Mouse (Mus musculus): Measurements from ENCODE around the gene Rplp2. TPM values are rescaled to one million over a fixed set of nuclear protein-coding genes. Genes with fewer than 3 reads are reported as not detected.

Rplp2 gene
- polyA plus RNA-seq, 1 experiment from 2014 or later, result 1,010 TPM

GRCm38 (mm10) chr7:141468164-141468521 lies 21.0 kb downstream of the Rplp2 start:
- peak; percentile 36 for DNase-seq (ENCODE audit: low spot score)
- H3K27ac ChIP-seq, result peak overlapping the region; percentile 93
- H3K27me3 ChIP-seq (ENCODE audit: insufficient read depth, poor library complexity, severe bottlenecking), result peaks cover 40% of the 10 kb centered on the region
- WGBS, result 25% methylated on average over 5 of the region's 5 CpGs
- H3K9me3 ChIP-seq, result no peaks in the 10 kb centered on the region
- H3K36me3 ChIP-seq, result peaks cover 39% of the 10 kb centered on the region
- peaks cover 68% of the 10 kb centered on the region for H3K4me1 ChIP-seq (replicated peaks)
- H3K4me3 ChIP-seq, result peak overlapping the region; percentile 80

GRCm38 (mm10) chr7:141468522-141469211 lies 21.5 kb downstream of the Rplp2 start:
- Histone ChIP-seq H3K4me1 (replicated peaks) (peaks cover 68% of the 10 kb centered on the region), H3K4me3 (peak overlapping the region; percentile 80), H3K36me3 (peaks cover 39% of the 10 kb centered on the region), H3K27ac (peak overlapping the region; percentile 93), H3K9me3 (no peaks in the 10 kb centered on the region), H3K27me3 (ENCODE audit: insufficient read depth, poor library complexity, severe bottlenecking) (peaks cover 35% of the 10 kb centered on the region)
- 22% methylated on average over 8 of the region's 8 CpGs for WGBS
- peak; percentile 75 for DNase-seq (ENCODE audit: low spot score)

GRCm38 (mm10) chr7:141469352-141469751 lies 22.2 kb downstream of the Rplp2 start:
- H3K27ac ChIP-seq, result peak overlapping the region; percentile 93
- no peaks in the 10 kb centered on the region for H3K9me3 ChIP-seq
- DNase-seq (ENCODE audit: low spot score), result no peak
- H3K36me3 ChIP-seq, result peaks cover 39% of the 10 kb centered on the region
- H3K4me1 ChIP-seq (replicated peaks), result peaks cover 70% of the 10 kb centered on the region
- WGBS, result 76% methylated on average over 6 of the region's 6 CpGs
- peaks cover 28% of the 10 kb centered on the region for H3K27me3 ChIP-seq (ENCODE audit: insufficient read depth, poor library complexity, severe bottlenecking)
- H3K4me3 ChIP-seq, result peak overlapping the region; percentile 80

- Histone ChIP-seq H3K4me1 (replicated peaks) (peaks cover 65% of the 10 kb centered on the region), H3K27ac (peak overlapping the region; percentile 93; the same call in 1 of the 2 replicates), H3K36me3 (peaks cover 39% of the 10 kb centered on the region), H3K4me3 (peak overlapping the region; percentile 80; the same call in 1 of the 2 replicates), H3K27me3 (ENCODE audit: insufficient read depth, poor library complexity, severe bottlenecking) (peaks cover 21% of the 10 kb centered on the region), H3K9me3 (no peaks in the 10 kb centered on the region)
- DNase-seq (ENCODE audit: low spot score), result no peak
- WGBS, result 90% methylated on average over 18 of the region's 18 CpGs
Observed at GRCm38 (mm10) chr7:141469901-141470636, 22.9 kb downstream of the Rplp2 start.

GRCm38 (mm10) chr7:141470637-141470944 lies 23.4 kb downstream of the Rplp2 start:
- H3K27ac ChIP-seq, result no peak overlapping the region
- no peaks in the 10 kb centered on the region for H3K9me3 ChIP-seq
- peaks cover 17% of the 10 kb centered on the region for H3K27me3 ChIP-seq (ENCODE audit: insufficient read depth, poor library complexity, severe bottlenecking)
- DNase-seq (ENCODE audit: low spot score), result no peak
- peaks cover 39% of the 10 kb centered on the region for H3K36me3 ChIP-seq
- H3K4me3 ChIP-seq, result no peak overlapping the region
- peaks cover 65% of the 10 kb centered on the region for H3K4me1 ChIP-seq (replicated peaks)
- WGBS, result 96% methylated on average over 10 of the region's 10 CpGs

GRCm38 (mm10) chr7:141471236-141471635 lies 24.1 kb downstream of the Rplp2 start:
- H3K36me3 ChIP-seq, result peaks cover 39% of the 10 kb centered on the region
- no peaks in the 10 kb centered on the region for H3K9me3 ChIP-seq
- H3K27ac ChIP-seq, result no peak overlapping the region
- H3K4me1 ChIP-seq (replicated peaks), result peaks cover 67% of the 10 kb centered on the region
- no peak overlapping the region for H3K4me3 ChIP-seq
- 91% methylated on average over 1 of the region's 1 CpGs for WGBS
- peaks cover 17% of the 10 kb centered on the region for H3K27me3 ChIP-seq (ENCODE audit: insufficient read depth, poor library complexity, severe bottlenecking)
- no peak for DNase-seq (ENCODE audit: low spot score)

- Histone ChIP-seq H3K9me3 (no peaks in the 10 kb centered on the region), H3K27me3 (ENCODE audit: insufficient read depth, poor library complexity, severe bottlenecking) (peaks cover 18% of the 10 kb centered on the region), H3K27ac (no peak overlapping the region), H3K4me3 (no peak overlapping the region), H3K4me1 (replicated peaks) (peaks cover 69% of the 10 kb centered on the region), H3K36me3 (peaks cover 39% of the 10 kb centered on the region)
- 82% methylated on average over 6 of the region's 6 CpGs for WGBS
- DNase-seq (ENCODE audit: low spot score), result no peak
Observed at GRCm38 (mm10) chr7:141472226-141472625, 25.1 kb downstream of the Rplp2 start.

DNA sequence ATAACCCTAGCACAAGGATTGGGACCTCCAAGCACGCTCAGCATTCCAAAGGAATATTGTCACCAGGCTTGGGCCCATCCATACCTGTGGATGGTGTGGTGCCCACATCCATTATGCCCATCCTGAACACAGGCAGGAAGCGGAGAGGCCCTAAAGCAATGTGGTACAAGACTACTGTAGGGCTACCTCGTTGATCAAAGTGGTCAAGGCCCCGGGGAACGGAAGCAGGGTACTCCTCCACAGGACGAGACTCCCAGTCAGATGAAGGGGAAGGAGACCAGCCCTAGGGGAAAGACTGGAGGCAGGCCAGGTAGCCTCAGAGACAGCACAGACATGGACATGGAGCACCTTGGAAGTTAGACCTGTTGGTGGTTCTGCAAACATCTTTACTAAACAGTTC lies 25.6 kb downstream of the Rplp2 start:
- peaks cover 69% of the 10 kb centered on the region for H3K4me1 ChIP-seq (replicated peaks)
- DNase-seq (ENCODE audit: low spot score), result no peak
- no peak overlapping the region for H3K27ac ChIP-seq
- H3K4me3 ChIP-seq, result no peak overlapping the region
- H3K9me3 ChIP-seq, result no peaks in the 10 kb centered on the region
- 86% methylated on average over 6 of the region's 6 CpGs for WGBS
- H3K36me3 ChIP-seq, result peaks cover 39% of the 10 kb centered on the region
- H3K27me3 ChIP-seq (ENCODE audit: insufficient read depth, poor library complexity, severe bottlenecking), result peaks cover 20% of the 10 kb centered on the region

DNA sequence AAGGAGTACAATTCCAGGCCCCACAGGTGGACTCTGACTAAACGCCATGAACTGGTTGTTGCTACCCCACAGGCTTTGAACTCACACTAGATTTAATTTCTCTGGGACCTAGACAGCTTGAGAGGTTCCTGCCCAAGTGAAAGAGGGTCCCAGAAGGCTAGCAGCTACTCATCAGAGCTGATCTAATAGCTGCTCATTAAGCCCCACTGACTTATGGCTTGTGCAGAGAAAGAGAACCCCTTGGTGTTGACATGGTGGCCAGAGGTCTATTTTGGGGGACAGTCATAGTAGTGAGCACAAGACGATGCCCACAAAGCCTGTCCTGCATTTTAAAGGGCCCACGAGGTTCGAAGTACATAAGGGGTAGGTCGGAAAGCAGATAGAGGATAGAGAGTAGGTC lies 27.0 kb downstream of the Rplp2 start:
- Histone ChIP-seq H3K36me3 (peaks cover 38% of the 10 kb centered on the region), H3K9me3 (no peaks in the 10 kb centered on the region), H3K4me1 (replicated peaks) (peaks cover 62% of the 10 kb centered on the region), H3K27me3 (ENCODE audit: insufficient read depth, poor library complexity, severe bottlenecking) (peaks cover 26% of the 10 kb centered on the region), H3K27ac (peak overlapping the region; percentile 99; the same call in 1 of the 2 replicates), H3K4me3 (peak overlapping the region; percentile 65)
- WGBS, result 12% methylated on average over 5 of the region's 5 CpGs
- no peak for DNase-seq (ENCODE audit: low spot score)

DNA sequence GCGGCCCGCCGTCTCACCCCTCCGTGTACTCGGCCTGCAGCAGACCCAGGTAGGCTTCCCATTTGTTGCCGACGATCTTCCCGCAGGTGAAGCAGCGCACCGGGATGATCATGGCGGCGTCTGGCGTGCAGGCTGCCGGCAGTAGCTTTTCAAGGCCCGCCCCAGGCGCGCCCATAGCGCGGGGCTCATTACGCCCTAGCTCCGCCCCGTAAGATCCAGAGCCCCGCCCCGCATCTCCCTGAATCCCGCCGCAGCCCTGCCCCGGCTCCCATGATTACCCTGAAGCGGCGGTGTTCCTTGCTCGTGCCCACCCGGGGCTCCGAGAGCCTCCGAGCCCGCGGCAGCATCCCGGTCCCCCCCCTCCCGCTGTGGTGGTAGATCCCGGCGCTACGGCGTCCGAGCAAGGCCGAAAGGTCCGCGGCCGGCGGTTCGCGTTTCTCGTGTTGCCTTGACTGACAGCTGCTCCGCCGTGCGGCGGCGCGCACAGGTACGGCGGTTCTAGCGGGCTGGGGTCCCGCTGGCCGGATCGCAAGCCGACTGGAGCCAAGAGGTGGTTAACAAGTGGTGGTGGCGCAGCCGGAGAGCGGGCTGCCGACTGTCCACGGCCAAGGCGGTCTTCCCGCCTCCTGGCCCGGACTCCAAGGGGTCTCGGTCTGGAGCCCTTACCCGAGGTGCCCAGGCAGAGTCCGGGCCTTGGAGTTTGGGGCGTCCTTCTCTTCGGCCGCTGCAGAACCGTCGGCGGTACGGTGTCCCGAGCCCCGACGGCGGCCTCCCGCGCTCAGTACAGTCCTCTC lies 28.0 kb downstream of the Rplp2 start, which contains the start of the genes Polr2l and Tspan4:
TSS of gene Polr2l (minus strand) at position 122 of the 794 bp plus-strand sequence.
TSS of gene Tspan4 (plus strand) at position 230 of the 794 bp plus-strand sequence.
- Histone ChIP-seq H3K4me1 (replicated peaks) (peaks cover 51% of the 10 kb centered on the region), H3K9me3 (no peaks in the 10 kb centered on the region), H3K4me3 (peak within 1 kb of the TSS; percentile 65), H3K36me3 (peaks cover 28% of the 10 kb centered on the region), H3K27ac (peak within 1 kb of the TSS; percentile 99), H3K27me3 (ENCODE audit: insufficient read depth, poor library complexity, severe bottlenecking) (peaks cover 26% of the 10 kb centered on the region)
- DNase-seq (ENCODE audit: low spot score), result peak; percentile 90
- WGBS, result under 1% methylated on average over 87 of the region's 87 CpGs

DNA sequence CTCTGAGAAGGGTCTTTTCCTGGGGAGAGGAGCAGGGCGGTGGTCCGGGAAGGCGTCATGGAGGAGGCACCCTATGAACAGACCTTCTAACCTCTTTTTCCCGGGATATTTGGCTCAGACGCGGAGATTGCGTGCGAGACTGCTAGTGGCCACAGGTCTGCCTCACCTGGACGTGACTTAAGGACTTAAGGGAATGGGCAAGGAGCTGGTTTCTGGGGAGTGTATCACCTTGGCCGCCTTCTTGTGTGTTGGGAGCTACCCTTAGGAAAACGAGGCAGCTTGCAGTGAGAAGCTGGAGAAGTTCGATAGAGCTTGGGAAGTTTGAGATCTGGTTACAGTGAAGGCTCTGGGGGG lies 28.6 kb downstream of the Rplp2 start:
- H3K27ac ChIP-seq, result peak overlapping the region; percentile 99
- H3K9me3 ChIP-seq, result no peaks in the 10 kb centered on the region
- DNase-seq (ENCODE audit: low spot score), result no peak
- H3K4me1 ChIP-seq (replicated peaks), result peaks cover 51% of the 10 kb centered on the region
- H3K4me3 ChIP-seq, result peak overlapping the region; percentile 65
- H3K27me3 ChIP-seq (ENCODE audit: insufficient read depth, poor library complexity, severe bottlenecking), result peaks cover 26% of the 10 kb centered on the region
- peaks cover 22% of the 10 kb centered on the region for H3K36me3 ChIP-seq
- WGBS, result 3% methylated on average over 12 of the region's 12 CpGs

DNA sequence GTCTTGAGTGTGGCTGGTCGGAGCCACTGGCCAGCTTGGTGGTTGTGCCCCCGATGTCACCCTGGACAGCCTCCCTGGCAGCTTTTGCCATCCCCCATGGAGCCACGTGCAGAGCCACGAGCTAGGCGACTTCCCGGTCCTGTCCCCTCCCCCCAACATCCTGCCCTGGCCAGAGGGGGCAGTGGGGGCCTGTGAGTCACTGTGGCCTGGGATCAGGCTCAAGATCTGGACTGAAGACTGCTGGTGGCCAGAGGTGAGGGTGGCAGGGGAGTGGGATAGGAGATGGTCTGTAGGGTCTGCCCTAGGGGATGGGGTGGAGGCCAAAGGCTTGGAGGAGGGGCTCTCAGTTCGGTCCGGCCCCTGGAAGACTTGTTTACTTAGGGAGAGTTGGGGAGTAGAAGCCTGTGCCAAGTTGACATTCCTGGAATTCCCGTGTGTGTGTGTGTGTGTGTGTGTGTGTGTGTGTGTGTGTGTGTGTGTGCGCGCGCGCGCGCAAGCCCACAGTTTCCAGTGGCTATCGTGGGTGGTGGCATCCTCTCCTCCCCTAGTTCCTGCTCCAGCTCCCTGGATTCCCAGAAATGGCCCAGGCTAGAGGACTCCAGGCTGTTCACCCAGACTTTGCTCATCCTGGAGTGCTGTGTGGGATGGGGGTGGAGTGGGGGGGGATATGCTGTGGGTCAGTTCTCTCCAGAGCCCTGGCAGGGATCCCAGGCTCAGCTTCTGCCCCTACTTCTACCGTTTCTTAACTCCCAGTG lies 29.2 kb downstream of the Rplp2 start:
- H3K4me3 ChIP-seq, result peak overlapping the region; percentile 65
- no peaks in the 10 kb centered on the region for H3K9me3 ChIP-seq
- DNase-seq (ENCODE audit: low spot score), result peak; percentile 70
- H3K4me1 ChIP-seq (replicated peaks), result peaks cover 58% of the 10 kb centered on the region
- peaks cover 26% of the 10 kb centered on the region for H3K27me3 ChIP-seq (ENCODE audit: insufficient read depth, poor library complexity, severe bottlenecking)
- WGBS, result 6% methylated on average over 17 of the region's 17 CpGs
- H3K36me3 ChIP-seq, result peaks cover 16% of the 10 kb centered on the region
- peak overlapping the region; percentile 99 for H3K27ac ChIP-seq

All from hindbrain, embryonic 10.5 days (tissue).